Comparison of ENCODE assay signal across 9 mouse cellular contexts in the genomic region with DNA sequence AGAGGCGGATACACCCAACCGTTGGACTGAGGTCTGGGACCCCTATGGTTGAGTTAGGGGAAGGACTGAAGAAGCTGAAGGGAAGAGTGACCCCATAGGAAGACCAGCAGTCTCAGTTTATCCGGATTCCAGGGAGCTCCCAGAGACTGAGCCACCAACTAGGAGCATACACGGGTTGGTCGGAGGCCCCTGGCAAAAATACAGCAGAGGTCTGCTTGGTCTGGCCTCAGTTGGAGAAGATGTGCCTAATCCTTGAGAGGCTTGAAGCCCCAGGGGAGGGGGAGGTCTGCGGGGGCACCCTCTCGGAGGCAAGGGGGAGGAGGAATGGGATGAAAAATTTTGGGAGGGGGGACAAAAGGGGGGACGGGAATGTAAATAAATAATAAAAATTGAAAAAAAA. TPM values are rescaled to one million over a fixed set of nuclear protein-coding genes. Genes with fewer than 3 reads are reported as not detected.
DNase-seq lines count a peak whose midpoint lies in the region; ATAC-seq and TF ChIP-seq lines count a peak whose summit lies in the region.
"Had no signal": no experiment of that assay in that cellular context is flagged by ENCODE, and none has a peak within 500 bp of the region (broad histone marks: within the 10 kb centered on the region; RNA-seq: fewer than 3 reads in every experiment).

No protein-coding gene starts in this region.

- 45% methylated on average over 8 of the region's 8 CpGs for WGBS in heart, embryonic 14.5 days
- WGBS in heart, adult 2 months: 50% methylated on average over 8 of the region's 8 CpGs
- WGBS in liver, embryonic 12.5 days (ENCODE audit: insufficient replicate concordance): 37% methylated on average over 8 of the region's 8 CpGs
- 44% methylated on average over 8 of the region's 8 CpGs for whole genome bisulfite sequencing in liver, postnatal 0 days (ENCODE audit: insufficient replicate concordance)
- WGBS in embryonic facial prominence, embryonic 13.5 days: 41% methylated on average over 8 of the region's 8 CpGs
- WGBS in limb, embryonic 12.5 days: 54% methylated on average over 8 of the region's 8 CpGs

- no peaks in the 10 kb centered on the region for H3K27me3 ChIP-seq in heart, embryonic 14.5 days (ENCODE audit: control insufficient read depth, insufficient read depth, low read length)
- H3K27me3 ChIP-seq in heart, adult 2 months (ENCODE audit: control insufficient read depth, insufficient read depth, low read length): no peaks in the 10 kb centered on the region
- H3K27me3 ChIP-seq in liver, embryonic 12.5 days (replicated peaks): no peaks in the 10 kb centered on the region
- no peaks in the 10 kb centered on the region for H3K27me3 ChIP-seq in liver, postnatal 0 days (ENCODE audit: insufficient read depth, low read length)
- no peaks in the 10 kb centered on the region for H3K27me3 ChIP-seq in embryonic facial prominence, embryonic 13.5 days
- H3K27me3 ChIP-seq in limb, embryonic 12.5 days: no peaks in the 10 kb centered on the region

- intact Hi-C loops in heart, adult 2 months (cut with DNase I): no loop called here

- H3K4me2 ChIP-seq in heart, embryonic 14.5 days (ENCODE audit: low read length): peak overlapping the region; percentile 92
- H3K4me2 ChIP-seq in liver, embryonic 12.5 days: peak overlapping the region; percentile 91
- H3K4me2 ChIP-seq in liver, postnatal 0 days (ENCODE audit: low read depth, low read length): no peak overlapping the region
- H3K4me2 ChIP-seq in embryonic facial prominence, embryonic 13.5 days: peak overlapping the region; percentile 68
- 0 out of 2 replicates have a peak overlapping the region, but pooled peaks have one; percentile 74 for H3K4me2 ChIP-seq in limb, embryonic 12.5 days

- TF ChIP-seq CTCF in heart, adult 2 months (IDR thresholded peaks at IDR 0.05): no peak
- no peak for TF ChIP-seq CTCF in liver, postnatal 0 days (IDR thresholded peaks at IDR 0.05; ENCODE audit: low read depth)

- peaks cover 10% of the 10 kb centered on the region for H3K36me3 ChIP-seq in heart, embryonic 14.5 days (ENCODE audit: control insufficient read depth, insufficient read depth, low read length)
- no peaks in the 10 kb centered on the region for H3K36me3 ChIP-seq in heart, adult 2 months (ENCODE audit: control insufficient read depth, insufficient read depth, low read length)
- peaks cover 9% of the 10 kb centered on the region for H3K36me3 ChIP-seq in liver, embryonic 12.5 days
- no peaks in the 10 kb centered on the region for H3K36me3 ChIP-seq in liver, postnatal 0 days (replicated peaks; ENCODE audit: insufficient read depth, low read length)
- no peaks in the 10 kb centered on the region for H3K36me3 ChIP-seq in embryonic facial prominence, embryonic 13.5 days
- H3K36me3 ChIP-seq in limb, embryonic 12.5 days: no peaks in the 10 kb centered on the region

- no peak overlapping the region for H3K27ac ChIP-seq in heart, embryonic 14.5 days (replicated peaks in 1 of 2; ENCODE audit: control insufficient read depth in 1 of 2, insufficient read depth in 1 of 2, low read depth in 2 of 2, low read length in 2 of 2)
- H3K27ac ChIP-seq in heart, adult 2 months: no peak overlapping the region; the same call in 1 of the 2 replicates
- no peak overlapping the region for H3K27ac ChIP-seq in liver, embryonic 12.5 days
- H3K27ac ChIP-seq in liver, postnatal 0 days (ENCODE audit: low read depth): no peak overlapping the region
- no peak overlapping the region for H3K27ac ChIP-seq in embryonic facial prominence, embryonic 13.5 days
- H3K27ac ChIP-seq in limb, embryonic 12.5 days: no peak overlapping the region

- no peak for DNase-seq in heart, adult 2 months
- no peak for DNase-seq in liver, postnatal 0 days
- no peak for DNase-seq in right cerebral cortex, postnatal 14 days

- H3K9ac ChIP-seq in heart, embryonic 14.5 days (ENCODE audit: low read length): peak overlapping the region; percentile 79
- no peak overlapping the region for H3K9ac ChIP-seq in heart, adult 2 months (ENCODE audit: low read depth, low read length)
- no peak overlapping the region for H3K9ac ChIP-seq in liver, embryonic 12.5 days
- H3K9ac ChIP-seq in liver, postnatal 0 days (replicated peaks): no peak overlapping the region
- no peak overlapping the region for H3K9ac ChIP-seq in embryonic facial prominence, embryonic 13.5 days
- no peak overlapping the region for H3K9ac ChIP-seq in limb, embryonic 12.5 days (replicated peaks)

- no peaks in the 10 kb centered on the region; a peak in 1 of 4 replicates for H3K4me1 ChIP-seq in heart, embryonic 14.5 days (ENCODE audit: control insufficient read depth in 2 of 2, insufficient read depth in 2 of 2, low read length in 2 of 2)
- H3K4me1 ChIP-seq in heart, adult 2 months (ENCODE audit: control insufficient read depth, insufficient read depth, low read length): no peaks in the 10 kb centered on the region; the same call in 1 of the 2 replicates
- peaks cover 24% of the 10 kb centered on the region for H3K4me1 ChIP-seq in liver, embryonic 12.5 days
- peaks cover 6% of the 10 kb centered on the region for H3K4me1 ChIP-seq in liver, postnatal 0 days (ENCODE audit: insufficient read depth)
- peaks cover 21% of the 10 kb centered on the region for H3K4me1 ChIP-seq in embryonic facial prominence, embryonic 13.5 days
- H3K4me1 ChIP-seq in limb, embryonic 12.5 days (replicated peaks): peaks cover 9% of the 10 kb centered on the region; the same call in 1 of the 2 replicates

- no peak for TF ChIP-seq POLR2A in heart, adult 2 months (IDR thresholded peaks at IDR 0.05; ENCODE audit: insufficient read depth, low read depth, low read length)

- no peak for TF ChIP-seq EP300 in heart, adult 2 months (IDR thresholded peaks at IDR 0.05; ENCODE audit: insufficient read depth, low read depth, low read length)
- no peak for TF ChIP-seq EP300 in liver, postnatal 0 days (IDR thresholded peaks at IDR 0.05; ENCODE audit: low read depth)

- ATAC-seq in heart, embryonic 14.5 days (ENCODE audit: insufficient number of reproducible peaks, insufficient read depth, low FRiP score, low read depth): no peak
- 0 out of 2 replicates have a peak, but pooled peaks have one; percentile 15 for ATAC-seq in liver, embryonic 12.5 days
- no peak for ATAC-seq in liver, postnatal 0 days
- ATAC-seq in embryonic facial prominence, embryonic 13.5 days (ENCODE audit: insufficient number of reproducible peaks, insufficient read depth, low FRiP score, low TSS enrichment, low read depth): no peak
- no peak for ATAC-seq in limb, embryonic 12.5 days (ENCODE audit: insufficient number of reproducible peaks, insufficient read depth, low FRiP score, low TSS enrichment, low read depth)

- H3K79me2 ChIP-seq in heart, adult 2 months (replicated peaks; ENCODE audit: control insufficient read depth, insufficient read depth, low read length): no peaks in the 10 kb centered on the region

- H3K4me3 ChIP-seq in heart, embryonic 14.5 days (ENCODE audit: control insufficient read depth in 1 of 2, insufficient read depth in 1 of 2, low read depth in 1 of 2, low read length in 2 of 2): 0 out of 4 replicates have a peak overlapping the region, but pooled peaks of 1 of the 2 experiments have one; percentile 60
- H3K4me3 ChIP-seq in heart, adult 2 months: no peak overlapping the region; the same call in 1 of the 2 replicates
- H3K4me3 ChIP-seq in liver, embryonic 12.5 days: no peak overlapping the region
- H3K4me3 ChIP-seq in liver, postnatal 0 days (ENCODE audit: low read depth, low read length): no peak overlapping the region
- H3K4me3 ChIP-seq in embryonic facial prominence, embryonic 13.5 days: no peak overlapping the region
- no peak overlapping the region for H3K4me3 ChIP-seq in limb, embryonic 12.5 days (replicated peaks)

- no peaks in the 10 kb centered on the region for H3K9me3 ChIP-seq in heart, embryonic 14.5 days (ENCODE audit: control insufficient read depth, low read length)
- H3K9me3 ChIP-seq in liver, embryonic 12.5 days (replicated peaks): no peaks in the 10 kb centered on the region
- H3K9me3 ChIP-seq in liver, postnatal 0 days (ENCODE audit: low read length): no peaks in the 10 kb centered on the region
- no peaks in the 10 kb centered on the region for H3K9me3 ChIP-seq in embryonic facial prominence, embryonic 13.5 days
- no peaks in the 10 kb centered on the region for H3K9me3 ChIP-seq in limb, embryonic 12.5 days

RNA-seq across cellular contexts. Expression of a gene that starts 0.6 kb away (rescaled TPM):
- polyA plus RNA-seq in heart, embryonic 14.5 days (2014; fragmentation: Nextera tagmentation; extraction: Ambion mirVana): 70.9 and 73.0 TPM in 2 replicates
- total RNA-seq in heart, adult 2 months (2021): 10 to 100 TPM; 53.8 to 63.5 TPM
- polyA plus RNA-seq in heart, adult 2 months (2012; rRNA removed): 50.5 and 89.4 TPM in 2 replicates
- polyA plus RNA-seq in liver, embryonic 12.5 days (2016; fragmentation: Nextera tagmentation; extraction: Ambion mirVana): 8.9 and 9.3 TPM in 2 replicates
- 7.0 and 7.3 TPM in 2 replicates for polyA plus RNA-seq in liver, postnatal 0 days (2015; fragmentation: Nextera tagmentation; extraction: Ambion mirVana)
- 13.2 and 13.5 TPM in 2 replicates for polyA plus RNA-seq in embryonic facial prominence, embryonic 13.5 days (2015; fragmentation: Nextera tagmentation; extraction: Ambion mirVana)
- polyA plus RNA-seq in limb, embryonic 12.5 days (2016; fragmentation: Nextera tagmentation; extraction: Ambion mirVana): 16.1 and 17.4 TPM in 2 replicates

RNA-seq across cellular contexts. Expression of a gene that starts 28.7 kb away (rescaled TPM):
- polyA plus RNA-seq in heart, embryonic 14.5 days (2014; fragmentation: Nextera tagmentation; extraction: Ambion mirVana): 0.15 TPM in 1 of 2 replicates, not detected in the other
- total RNA-seq in heart, adult 2 months (2021): not detected
- not detected in 2 replicates for polyA plus RNA-seq in heart, adult 2 months (2012; rRNA removed)
- polyA plus RNA-seq in liver, embryonic 12.5 days (2016; fragmentation: Nextera tagmentation; extraction: Ambion mirVana): 1.4 and 2.0 TPM in 2 replicates
- polyA plus RNA-seq in liver, postnatal 0 days (2015; fragmentation: Nextera tagmentation; extraction: Ambion mirVana): 258 and 381 TPM in 2 replicates
- 0.41 TPM in 1 of 2 replicates, not detected in the other for polyA plus RNA-seq in embryonic facial prominence, embryonic 13.5 days (2015; fragmentation: Nextera tagmentation; extraction: Ambion mirVana)
- polyA plus RNA-seq in limb, embryonic 12.5 days (2016; fragmentation: Nextera tagmentation; extraction: Ambion mirVana): 0.22 TPM in 1 of 2 replicates, not detected in the other
- total RNA-seq: megakaryocyte, adult 5-6 weeks; MEL had no signal

RNA-seq across cellular contexts. Expression of a gene that starts 29.5 kb away (rescaled TPM):
- 11.3 and 11.5 TPM in 2 replicates for polyA plus RNA-seq in heart, embryonic 14.5 days (2014; fragmentation: Nextera tagmentation; extraction: Ambion mirVana)
- total RNA-seq in heart, adult 2 months (2021): 1 to 10 TPM; 3.3 to 3.5 TPM
- 4.2 and 4.8 TPM in 2 replicates for polyA plus RNA-seq in heart, adult 2 months (2012; rRNA removed)
- polyA plus RNA-seq in liver, embryonic 12.5 days (2016; fragmentation: Nextera tagmentation; extraction: Ambion mirVana): 6.8 and 8.3 TPM in 2 replicates
- polyA plus RNA-seq in liver, postnatal 0 days (2015; fragmentation: Nextera tagmentation; extraction: Ambion mirVana): 7.2 and 8.1 TPM in 2 replicates
- polyA plus RNA-seq in embryonic facial prominence, embryonic 13.5 days (2015; fragmentation: Nextera tagmentation; extraction: Ambion mirVana): 12.7 and 18.9 TPM in 2 replicates
- 11.8 and 12.1 TPM in 2 replicates for polyA plus RNA-seq in limb, embryonic 12.5 days (2016; fragmentation: Nextera tagmentation; extraction: Ambion mirVana)
- total RNA-seq: megakaryocyte, adult 5-6 weeks; MEL had no signal

Comparison
In these comparisons a context has a peak if more than half of its experiments do, and no peak if none do; other contexts are left out.
1. RNA of a gene that starts 28.7 kb away (polyA plus RNA-seq): 258 to 381 TPM in liver, postnatal 0 days; 1.4 to 2.0 TPM in liver, embryonic 12.5 days, 0.15 TPM in heart, embryonic 14.5 days, not detected in heart, adult 2 months, 0.41 TPM in embryonic facial prominence, embryonic 13.5 days and 0.22 TPM in limb, embryonic 12.5 days; every median in the first group is over 10 times any median in the second.